Mouse (Mus musculus): ENCODE data around the gene Magi2. TPM values are rescaled to one million over a fixed set of nuclear protein-coding genes. Genes with fewer than 3 reads are reported as not detected.

Gene Magi2
- polyA plus RNA-seq, 1 experiment, result 0.48 TPM

- Histone ChIP-seq H3K79me2 (ENCODE audit: control insufficient read depth, insufficient read depth) (no peaks in the 10 kb centered on the region), H3K4me3 (no peak overlapping the region), H3K4me2 (ENCODE audit: low read depth) (no peak overlapping the region), H3K36me3 (ENCODE audit: control insufficient read depth, insufficient read depth) (no peaks in the 10 kb centered on the region), H3K27me3 (ENCODE audit: control insufficient read depth, insufficient read depth, insufficient read length) (no peaks in the 10 kb centered on the region), H3ac (ENCODE audit: control insufficient read depth, insufficient read length) (no peak overlapping the region)
- TF ChIP-seq POLR2AphosphoS2 (IDR thresholded peaks at IDR 0.05; ENCODE audit: insufficient read length, low read depth) (no peak), MYOG (IDR thresholded peaks at IDR 0.05; ENCODE audit: control insufficient read depth in 1 of 3, insufficient read depth in 1 of 3, insufficient read length in 2 of 3, low read depth in 2 of 3) (no peak), USF1 (IDR thresholded peaks at IDR 0.05; ENCODE audit: low read depth) (no peak), POLR2A (IDR thresholded peaks at IDR 0.05; ENCODE audit: insufficient read length, low read depth) (no peak), MYOD1 (IDR thresholded peaks at IDR 0.05; ENCODE audit: control insufficient read depth in 1 of 3, insufficient read length in 2 of 3, low read depth in 2 of 3) (no peak), REST (IDR thresholded peaks at IDR 0.05; ENCODE audit: insufficient read depth, insufficient read length) (no peak), MAX (IDR thresholded peaks at IDR 0.05; ENCODE audit: low read depth) (no peak), E2F4 (IDR thresholded peaks at IDR 0.05; ENCODE audit: insufficient read depth) (no peak), CEBPB (IDR thresholded peaks at IDR 0.05; ENCODE audit: insufficient read depth, poor library complexity, severe bottlenecking) (no peak), TCF12 (IDR thresholded peaks at IDR 0.05; ENCODE audit: insufficient read depth, poor library complexity, severe bottlenecking) (no peak), SRF (IDR thresholded peaks at IDR 0.05; ENCODE audit: control insufficient read depth, insufficient read length, low read depth) (no peak), TCF3 (IDR thresholded peaks at IDR 0.05; ENCODE audit: insufficient read length, low read depth) (no peak)
Observed at GRCm38 (mm10) chr5:20491911-20492310, 1265.1 kb downstream of the Magi2 start.

- no peak for TF ChIP-seq REST (IDR thresholded peaks at IDR 0.05; ENCODE audit: insufficient read depth, insufficient read length)
- TF ChIP-seq MAX (IDR thresholded peaks at IDR 0.05; ENCODE audit: low read depth), result no peak
- TF ChIP-seq E2F4 (IDR thresholded peaks at IDR 0.05; ENCODE audit: insufficient read depth), result no peak
- TF ChIP-seq POLR2A (IDR thresholded peaks at IDR 0.05; ENCODE audit: insufficient read length, low read depth), result no peak
- TF ChIP-seq MYOD1 (IDR thresholded peaks at IDR 0.05; ENCODE audit: control insufficient read depth in 1 of 3, insufficient read length in 2 of 3, low read depth in 2 of 3), result no peak
- TF ChIP-seq POLR2AphosphoS2 (IDR thresholded peaks at IDR 0.05; ENCODE audit: insufficient read length, low read depth), result no peak
- no peak for TF ChIP-seq CEBPB (IDR thresholded peaks at IDR 0.05; ENCODE audit: insufficient read depth, poor library complexity, severe bottlenecking)
- no peak for TF ChIP-seq SRF (IDR thresholded peaks at IDR 0.05; ENCODE audit: control insufficient read depth, insufficient read length, low read depth)
- TF ChIP-seq TCF3 (IDR thresholded peaks at IDR 0.05; ENCODE audit: insufficient read length, low read depth), result no peak
- TF ChIP-seq MYOG (IDR thresholded peaks at IDR 0.05; ENCODE audit: control insufficient read depth in 1 of 3, insufficient read depth in 1 of 3, insufficient read length in 2 of 3, low read depth in 2 of 3), result no peak
- TF ChIP-seq USF1 (IDR thresholded peaks at IDR 0.05; ENCODE audit: low read depth), result no peak
- TF ChIP-seq TCF12 (IDR thresholded peaks at IDR 0.05; ENCODE audit: insufficient read depth, poor library complexity, severe bottlenecking), result no peak
- H3ac ChIP-seq (ENCODE audit: control insufficient read depth, insufficient read length), result no peak overlapping the region
- no peak overlapping the region for H3K4me2 ChIP-seq (ENCODE audit: low read depth)
- no peaks in the 10 kb centered on the region for H3K36me3 ChIP-seq (ENCODE audit: control insufficient read depth, insufficient read depth)
- H3K4me3 ChIP-seq, result no peak overlapping the region
- H3K27me3 ChIP-seq (ENCODE audit: control insufficient read depth, insufficient read depth, insufficient read length), result no peaks in the 10 kb centered on the region
- H3K79me2 ChIP-seq (ENCODE audit: control insufficient read depth, insufficient read depth), result no peaks in the 10 kb centered on the region
Observed at GRCm38 (mm10) chr5:20492679-20493078, 1265.8 kb downstream of the Magi2 start.

GRCm38 (mm10) chr5:20494010-20494409 lies 1267.2 kb downstream of the Magi2 start:
- Histone ChIP-seq H3K36me3 (ENCODE audit: control insufficient read depth, insufficient read depth) (no peaks in the 10 kb centered on the region), H3K79me2 (ENCODE audit: control insufficient read depth, insufficient read depth) (no peaks in the 10 kb centered on the region), H3ac (ENCODE audit: control insufficient read depth, insufficient read length) (no peak overlapping the region), H3K4me2 (ENCODE audit: low read depth) (no peak overlapping the region), H3K4me3 (no peak overlapping the region), H3K27me3 (ENCODE audit: control insufficient read depth, insufficient read depth, insufficient read length) (no peaks in the 10 kb centered on the region)
- TF ChIP-seq E2F4 (IDR thresholded peaks at IDR 0.05; ENCODE audit: insufficient read depth), result no peak
- TF ChIP-seq SRF (IDR thresholded peaks at IDR 0.05; ENCODE audit: control insufficient read depth, insufficient read length, low read depth), result no peak
- TF ChIP-seq MAX (IDR thresholded peaks at IDR 0.05; ENCODE audit: low read depth), result no peak
- no peak for TF ChIP-seq POLR2AphosphoS2 (IDR thresholded peaks at IDR 0.05; ENCODE audit: insufficient read length, low read depth)

DNA sequence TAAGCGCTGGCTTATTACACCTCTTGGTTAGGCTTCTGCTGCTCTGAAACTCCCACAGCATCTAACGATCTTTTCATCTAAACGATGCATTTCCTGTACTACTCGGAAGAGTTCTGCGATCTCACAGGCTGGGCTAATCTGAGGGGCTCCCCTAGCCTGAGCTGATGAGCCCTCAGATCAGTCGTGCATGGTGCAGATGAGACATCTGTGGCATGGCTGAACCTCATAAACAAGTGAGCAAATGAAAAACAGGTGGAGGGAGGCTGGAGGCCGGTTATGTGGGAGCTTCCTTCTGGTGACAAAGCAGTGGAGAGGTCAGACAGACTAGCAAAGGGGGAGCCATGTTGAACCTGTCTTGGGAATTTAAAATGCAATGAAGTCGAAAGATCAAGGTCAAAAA lies 1270.1 kb downstream of the Magi2 start:
- Histone ChIP-seq H3K4me2 (ENCODE audit: low read depth) (no peak overlapping the region), H3K36me3 (ENCODE audit: control insufficient read depth, insufficient read depth) (no peaks in the 10 kb centered on the region), H3K4me3 (no peak overlapping the region), H3K79me2 (ENCODE audit: control insufficient read depth, insufficient read depth) (no peaks in the 10 kb centered on the region), H3ac (ENCODE audit: control insufficient read depth, insufficient read length) (no peak overlapping the region), H3K27me3 (ENCODE audit: control insufficient read depth, insufficient read depth, insufficient read length) (no peaks in the 10 kb centered on the region)
- TF ChIP-seq MAX (IDR thresholded peaks at IDR 0.05; ENCODE audit: low read depth) (no peak), TCF3 (IDR thresholded peaks at IDR 0.05; ENCODE audit: insufficient read length, low read depth) (no peak), SRF (IDR thresholded peaks at IDR 0.05; ENCODE audit: control insufficient read depth, insufficient read length, low read depth) (no peak), MYOG (IDR thresholded peaks at IDR 0.05; ENCODE audit: control insufficient read depth in 1 of 3, insufficient read depth in 1 of 3, insufficient read length in 2 of 3, low read depth in 2 of 3) (no peak), E2F4 (IDR thresholded peaks at IDR 0.05; ENCODE audit: insufficient read depth) (no peak), POLR2A (IDR thresholded peaks at IDR 0.05; ENCODE audit: insufficient read length, low read depth) (no peak)

GRCm38 (mm10) chr5:20499031-20499600 lies 1272.3 kb downstream of the Magi2 start:
- H3K4me2 ChIP-seq (ENCODE audit: low read depth), result no peak overlapping the region
- H3K27me3 ChIP-seq (ENCODE audit: control insufficient read depth, insufficient read depth, insufficient read length), result no peaks in the 10 kb centered on the region
- H3K4me3 ChIP-seq, result no peak overlapping the region
- no peaks in the 10 kb centered on the region for H3K79me2 ChIP-seq (ENCODE audit: control insufficient read depth, insufficient read depth)
- TF ChIP-seq TCF12 (IDR thresholded peaks at IDR 0.05; ENCODE audit: insufficient read depth, poor library complexity, severe bottlenecking) (no peak), POLR2AphosphoS2 (IDR thresholded peaks at IDR 0.05; ENCODE audit: insufficient read length, low read depth) (no peak), E2F4 (IDR thresholded peaks at IDR 0.05; ENCODE audit: insufficient read depth) (no peak), USF1 (IDR thresholded peaks at IDR 0.05; ENCODE audit: low read depth) (no peak), POLR2A (IDR thresholded peaks at IDR 0.05; ENCODE audit: insufficient read length, low read depth) (no peak), TCF3 (IDR thresholded peaks at IDR 0.05; ENCODE audit: insufficient read length, low read depth) (no peak), CEBPB (IDR thresholded peaks at IDR 0.05; ENCODE audit: insufficient read depth, poor library complexity, severe bottlenecking) (no peak)
- no peak overlapping the region for H3ac ChIP-seq (ENCODE audit: control insufficient read depth, insufficient read length)
- no peaks in the 10 kb centered on the region for H3K36me3 ChIP-seq (ENCODE audit: control insufficient read depth, insufficient read depth)

All from myocyte (in vitro differentiated cells).